In genomic region chr4:148060120-148061085, GRCm38 (mm10) we compare ENCODE assay signal across 10 mouse cellular contexts. TPM values are rescaled to one million over a fixed set of nuclear protein-coding genes. Genes with fewer than 3 reads are reported as not detected.
DNase-seq lines count a peak whose midpoint lies in the region; ATAC-seq and TF ChIP-seq lines count a peak whose summit lies in the region.
"Had no signal": no experiment of that assay in that cellular context is flagged by ENCODE, and none has a peak within 500 bp of the region (broad histone marks: within the 10 kb centered on the region; RNA-seq: fewer than 3 reads in every experiment).

No protein-coding gene starts in this region.

- H3K27me3 ChIP-seq in forebrain, embryonic 11.5 days (ENCODE audit: control insufficient read depth, insufficient read depth, low read length), result no peaks in the 10 kb centered on the region
- no peaks in the 10 kb centered on the region for H3K27me3 ChIP-seq in forebrain, embryonic 16.5 days (replicated peaks; ENCODE audit: control insufficient read depth, insufficient read depth, low read length)
- no peaks in the 10 kb centered on the region for H3K27me3 ChIP-seq in embryonic facial prominence, embryonic 11.5 days (ENCODE audit: control insufficient read depth, insufficient read depth, low read length)
- no peaks in the 10 kb centered on the region for H3K27me3 ChIP-seq in intestine, embryonic 15.5 days (replicated peaks)
- H3K27me3 ChIP-seq in lung, embryonic 14.5 days (ENCODE audit: insufficient read depth, low read length), result no peaks in the 10 kb centered on the region
- H3K27me3 ChIP-seq in stomach, embryonic 14.5 days (ENCODE audit: control insufficient read depth, insufficient read depth, low read length), result no peaks in the 10 kb centered on the region
- H3K27me3 ChIP-seq: hindbrain, embryonic 15.5 days; Patski had no signal

- no peak overlapping the region for H3K4me2 ChIP-seq in forebrain, embryonic 11.5 days (ENCODE audit: low read depth, low read length, severe bottlenecking)
- H3K4me2 ChIP-seq in forebrain, embryonic 16.5 days (ENCODE audit: low read length), result no peak overlapping the region
- no peak overlapping the region for H3K4me2 ChIP-seq in embryonic facial prominence, embryonic 11.5 days (ENCODE audit: low read depth, low read length)
- H3K4me2 ChIP-seq in intestine, embryonic 15.5 days (replicated peaks), result no peak overlapping the region
- H3K4me2 ChIP-seq in lung, embryonic 14.5 days, result no peak overlapping the region
- H3K4me2 ChIP-seq in stomach, embryonic 14.5 days (replicated peaks; ENCODE audit: low read depth, low read length), result no peak overlapping the region
- H3K4me2 ChIP-seq: hindbrain, embryonic 15.5 days had no signal

- H3K27ac ChIP-seq in forebrain, embryonic 11.5 days (ENCODE audit: low read depth, low read length), result no peak overlapping the region
- no peak overlapping the region for H3K27ac ChIP-seq in forebrain, embryonic 16.5 days (ENCODE audit: low read length)
- H3K27ac ChIP-seq in embryonic facial prominence, embryonic 11.5 days (replicated peaks; ENCODE audit: low read depth, low read length), result no peak overlapping the region
- no peak overlapping the region for H3K27ac ChIP-seq in intestine, embryonic 15.5 days
- no peak overlapping the region for H3K27ac ChIP-seq in lung, embryonic 14.5 days (ENCODE audit: low read depth)
- H3K27ac ChIP-seq in stomach, embryonic 14.5 days (ENCODE audit: low read length), result no peak overlapping the region
- H3K27ac ChIP-seq: hindbrain, embryonic 15.5 days had no signal

- no peak overlapping the region for H3K9ac ChIP-seq in forebrain, embryonic 11.5 days (ENCODE audit: low read length)
- H3K9ac ChIP-seq in forebrain, embryonic 16.5 days (replicated peaks; ENCODE audit: low read depth, low read length), result no peak overlapping the region
- no peak overlapping the region for H3K9ac ChIP-seq in embryonic facial prominence, embryonic 11.5 days (replicated peaks; ENCODE audit: low read length)
- H3K9ac ChIP-seq in intestine, embryonic 15.5 days, result no peak overlapping the region
- H3K9ac ChIP-seq in lung, embryonic 14.5 days, result no peak overlapping the region
- H3K9ac ChIP-seq in stomach, embryonic 14.5 days (replicated peaks; ENCODE audit: low read depth, low read length), result no peak overlapping the region
- H3K9ac ChIP-seq: hindbrain, embryonic 15.5 days had no signal

- ATAC-seq in forebrain, embryonic 11.5 days (replicated peaks; ENCODE audit: low FRiP score), result peak; percentile 56
- ATAC-seq in forebrain, embryonic 16.5 days, result no peak
- ATAC-seq in CD4-positive, CD25-positive, alpha-beta regulatory T cell, adult 4 months, result peak; percentile 54
- peak; percentile 61; the same call in 1 of the 2 replicates for ATAC-seq in embryonic facial prominence, embryonic 11.5 days (replicated peaks; ENCODE audit: insufficient number of reproducible peaks, low FRiP score, low TSS enrichment, low read depth)
- ATAC-seq in intestine, embryonic 15.5 days, result peak; percentile 55; the same call in 1 of the 2 replicates
- ATAC-seq in lung, embryonic 14.5 days (ENCODE audit: insufficient read depth), result peak; percentile 83
- ATAC-seq in stomach, embryonic 14.5 days (ENCODE audit: insufficient number of reproducible peaks, insufficient read depth, low FRiP score, low read depth), result peak; percentile 70; the same call in 1 of the 2 replicates
- ATAC-seq: Patski had no signal

- WGBS in forebrain, embryonic 11.5 days, result 51% methylated on average over 13 of the region's 13 CpGs
- WGBS in forebrain, embryonic 16.5 days, result 52% methylated on average over 13 of the region's 13 CpGs
- 50% methylated on average over 13 of the region's 13 CpGs for WGBS in embryonic facial prominence, embryonic 11.5 days
- 47% methylated on average over 13 of the region's 13 CpGs for WGBS in intestine, embryonic 15.5 days
- 40% methylated on average over 13 of the region's 13 CpGs for WGBS in lung, embryonic 14.5 days
- 50% methylated on average over 13 of the region's 13 CpGs for WGBS in stomach, embryonic 14.5 days

- no peak overlapping the region for H3K4me3 ChIP-seq in forebrain, embryonic 11.5 days (ENCODE audit: low read depth, low read length)
- H3K4me3 ChIP-seq in forebrain, embryonic 16.5 days (replicated peaks; ENCODE audit: low read length), result no peak overlapping the region
- no peak overlapping the region for H3K4me3 ChIP-seq in embryonic facial prominence, embryonic 11.5 days (ENCODE audit: low read depth, low read length)
- H3K4me3 ChIP-seq in intestine, embryonic 15.5 days (replicated peaks), result no peak overlapping the region
- no peak overlapping the region for H3K4me3 ChIP-seq in lung, embryonic 14.5 days (ENCODE audit: low read depth, low read length)
- H3K4me3 ChIP-seq in stomach, embryonic 14.5 days (ENCODE audit: low read depth, low read length), result no peak overlapping the region
- H3K4me3 ChIP-seq: hindbrain, embryonic 15.5 days had no signal

- H3K9me3 ChIP-seq in forebrain, embryonic 11.5 days (ENCODE audit: control insufficient read depth, low read length), result no peaks in the 10 kb centered on the region
- H3K9me3 ChIP-seq in forebrain, embryonic 16.5 days (ENCODE audit: control insufficient read depth, low read length), result no peaks in the 10 kb centered on the region
- H3K9me3 ChIP-seq in embryonic facial prominence, embryonic 11.5 days (replicated peaks; ENCODE audit: control insufficient read depth, low read length), result no peaks in the 10 kb centered on the region
- H3K9me3 ChIP-seq in intestine, embryonic 15.5 days, result no peaks in the 10 kb centered on the region
- H3K9me3 ChIP-seq in lung, embryonic 14.5 days (ENCODE audit: low read depth, low read length), result no peaks in the 10 kb centered on the region
- H3K9me3 ChIP-seq in stomach, embryonic 14.5 days (ENCODE audit: control insufficient read depth, low read depth, low read length), result no peaks in the 10 kb centered on the region
- H3K9me3 ChIP-seq: hindbrain, embryonic 15.5 days had no signal

- no peaks in the 10 kb centered on the region for H3K4me1 ChIP-seq in forebrain, embryonic 11.5 days (replicated peaks; ENCODE audit: control insufficient read depth, insufficient read depth, low read length)
- 0 out of 2 replicates have a peak, but pooled peaks cover 2% of the 10 kb centered on the region for H3K4me1 ChIP-seq in forebrain, embryonic 16.5 days (replicated peaks; ENCODE audit: control insufficient read depth, insufficient read depth, low read length)
- no peaks in the 10 kb centered on the region for H3K4me1 ChIP-seq in embryonic facial prominence, embryonic 11.5 days (ENCODE audit: control insufficient read depth, insufficient read depth, low read length)
- H3K4me1 ChIP-seq in intestine, embryonic 15.5 days (replicated peaks), result no peaks in the 10 kb centered on the region
- no peaks in the 10 kb centered on the region for H3K4me1 ChIP-seq in lung, embryonic 14.5 days (ENCODE audit: insufficient read depth)
- no peaks in the 10 kb centered on the region for H3K4me1 ChIP-seq in stomach, embryonic 14.5 days (ENCODE audit: control insufficient read depth, insufficient read depth, low read length)
- H3K4me1 ChIP-seq: hindbrain, embryonic 15.5 days had no signal

- DNase-seq in forebrain, embryonic 11.5 days (ENCODE audit: low spot score), result no peak
- DNase-seq in embryonic facial prominence, embryonic 11.5 days (ENCODE audit: low spot score), result peak; percentile 53
- peak; percentile 81 for DNase-seq in lung, embryonic 14.5 days
- DNase-seq in layer of hippocampus, postnatal 25 days (ENCODE audit: extremely low spot score in 1 of 2, low spot score in 1 of 2), result no peak

- TF ChIP-seq CTCF in lung, embryonic 14.5 days (IDR thresholded peaks at IDR 0.05; ENCODE audit: low read depth), result peak; percentile 82

- peaks cover 2% of the 10 kb centered on the region; the same call in 1 of the 2 replicates for H3K36me3 ChIP-seq in forebrain, embryonic 11.5 days (ENCODE audit: control insufficient read depth, insufficient read depth, low read length)
- peaks cover 7% of the 10 kb centered on the region for H3K36me3 ChIP-seq in forebrain, embryonic 16.5 days (ENCODE audit: control insufficient read depth, insufficient read depth)
- H3K36me3 ChIP-seq in embryonic facial prominence, embryonic 11.5 days (replicated peaks; ENCODE audit: control insufficient read depth, insufficient read depth, low read depth, low read length), result peaks cover 6% of the 10 kb centered on the region
- H3K36me3 ChIP-seq in intestine, embryonic 15.5 days, result peaks cover 23% of the 10 kb centered on the region
- peaks cover 36% of the 10 kb centered on the region for H3K36me3 ChIP-seq in lung, embryonic 14.5 days (ENCODE audit: insufficient read depth)
- peaks cover 30% of the 10 kb centered on the region for H3K36me3 ChIP-seq in stomach, embryonic 14.5 days (ENCODE audit: control insufficient read depth, insufficient read depth, low read length)

RNA-seq across cellular contexts. Expression of gene Mthfr, which starts 21.5 kb away (rescaled TPM):
- polyA plus RNA-seq in forebrain, embryonic 11.5 days (2014; fragmentation: Nextera tagmentation; extraction: Ambion mirVana), result 25.5 and 27.6 TPM in 2 replicates
- 17.3 and 22.0 TPM in 2 replicates for polyA plus RNA-seq in forebrain, embryonic 16.5 days (2015; fragmentation: Nextera tagmentation; extraction: Ambion mirVana)
- polyA plus RNA-seq in CD4-positive, CD25-positive, alpha-beta regulatory T cell, adult 4 months (2017; shearing (Covaris generic)), result 10 to 100 TPM in 1 of 2 experiments, 1 to 10 TPM in 1; 6.8 to 23.1 TPM
- 13.5 and 14.1 TPM in 2 replicates for polyA plus RNA-seq in embryonic facial prominence, embryonic 11.5 days (2014; fragmentation: Nextera tagmentation; extraction: Ambion mirVana)
- 18.4 TPM in 2 replicates for polyA plus RNA-seq in intestine, embryonic 15.5 days (2015; fragmentation: Nextera tagmentation; extraction: Ambion mirVana)
- 18.7 and 20.4 TPM in 2 replicates for polyA plus RNA-seq in lung, embryonic 14.5 days (2014; fragmentation: Nextera tagmentation; extraction: Ambion mirVana)
- 18.0 and 18.4 TPM in 2 replicates for polyA plus RNA-seq in stomach, embryonic 14.5 days (2014; fragmentation: Nextera tagmentation; extraction: Ambion mirVana)
- 10 to 100 TPM; 28.7 to 31.9 TPM for total RNA-seq in layer of hippocampus, postnatal 25 days (2021)

RNA-seq across cellular contexts. Expression of gene Clcn6, which starts 21.8 kb away (rescaled TPM):
- polyA plus RNA-seq in forebrain, embryonic 11.5 days (2014; fragmentation: Nextera tagmentation; extraction: Ambion mirVana), result 14.6 and 15.5 TPM in 2 replicates
- 34.3 and 40.6 TPM in 2 replicates for polyA plus RNA-seq in forebrain, embryonic 16.5 days (2015; fragmentation: Nextera tagmentation; extraction: Ambion mirVana)
- polyA plus RNA-seq in CD4-positive, CD25-positive, alpha-beta regulatory T cell, adult 4 months (2017; shearing (Covaris generic)), result 1 to 10 TPM; 4.2 to 5.5 TPM
- polyA plus RNA-seq in embryonic facial prominence, embryonic 11.5 days (2014; fragmentation: Nextera tagmentation; extraction: Ambion mirVana), result 8.9 and 9.8 TPM in 2 replicates
- 4.7 and 4.9 TPM in 2 replicates for polyA plus RNA-seq in intestine, embryonic 15.5 days (2015; fragmentation: Nextera tagmentation; extraction: Ambion mirVana)
- 3.6 and 4.2 TPM in 2 replicates for polyA plus RNA-seq in lung, embryonic 14.5 days (2014; fragmentation: Nextera tagmentation; extraction: Ambion mirVana)
- 6.2 and 6.6 TPM in 2 replicates for polyA plus RNA-seq in stomach, embryonic 14.5 days (2014; fragmentation: Nextera tagmentation; extraction: Ambion mirVana)
- 10 to 100 TPM; 70.9 to 73.9 TPM for total RNA-seq in layer of hippocampus, postnatal 25 days (2021)

RNA-seq across cellular contexts. Expression of gene Agtrap, which starts 27.4 kb away (rescaled TPM):
- polyA plus RNA-seq in forebrain, embryonic 11.5 days (2014; fragmentation: Nextera tagmentation; extraction: Ambion mirVana), result 15.0 and 15.6 TPM in 2 replicates
- polyA plus RNA-seq in forebrain, embryonic 16.5 days (2015; fragmentation: Nextera tagmentation; extraction: Ambion mirVana), result 4.7 and 5.5 TPM in 2 replicates
- 10 to 100 TPM; 19.0 to 20.0 TPM for polyA plus RNA-seq in CD4-positive, CD25-positive, alpha-beta regulatory T cell, adult 4 months (2017; shearing (Covaris generic))
- polyA plus RNA-seq in embryonic facial prominence, embryonic 11.5 days (2014; fragmentation: Nextera tagmentation; extraction: Ambion mirVana), result 7.0 and 10.3 TPM in 2 replicates
- polyA plus RNA-seq in intestine, embryonic 15.5 days (2015; fragmentation: Nextera tagmentation; extraction: Ambion mirVana), result 15.1 and 16.7 TPM in 2 replicates
- polyA plus RNA-seq in lung, embryonic 14.5 days (2014; fragmentation: Nextera tagmentation; extraction: Ambion mirVana), result 11.6 and 14.2 TPM in 2 replicates
- 12.8 and 13.3 TPM in 2 replicates for polyA plus RNA-seq in stomach, embryonic 14.5 days (2014; fragmentation: Nextera tagmentation; extraction: Ambion mirVana)
- 1 to 10 TPM; 6.2 to 6.9 TPM for total RNA-seq in layer of hippocampus, postnatal 25 days (2021)

RNA-seq across cellular contexts. Expression of gene Nppa, which starts 59.9 kb away (rescaled TPM):
- 0.29 TPM in 1 of 2 replicates, not detected in the other for polyA plus RNA-seq in forebrain, embryonic 11.5 days (2014; fragmentation: Nextera tagmentation; extraction: Ambion mirVana)
- 0.83 TPM in 1 of 2 replicates, not detected in the other for polyA plus RNA-seq in forebrain, embryonic 16.5 days (2015; fragmentation: Nextera tagmentation; extraction: Ambion mirVana)
- polyA plus RNA-seq in CD4-positive, CD25-positive, alpha-beta regulatory T cell, adult 4 months (2017; shearing (Covaris generic)), result not detected
- polyA plus RNA-seq in embryonic facial prominence, embryonic 11.5 days (2014; fragmentation: Nextera tagmentation; extraction: Ambion mirVana), result 1.9 and 19.5 TPM in 2 replicates
- polyA plus RNA-seq in intestine, embryonic 15.5 days (2015; fragmentation: Nextera tagmentation; extraction: Ambion mirVana), result 0.21 TPM in 1 of 2 replicates, not detected in the other
- polyA plus RNA-seq in lung, embryonic 14.5 days (2014; fragmentation: Nextera tagmentation; extraction: Ambion mirVana), result 17.4 TPM in 1 of 2 replicates, not detected in the other
- 1.2 and 2.3 TPM in 2 replicates for polyA plus RNA-seq in stomach, embryonic 14.5 days (2014; fragmentation: Nextera tagmentation; extraction: Ambion mirVana)
- total RNA-seq in layer of hippocampus, postnatal 25 days (2021), result not detected

Comparison
In these comparisons a context has a peak if more than half of its experiments do, and no peak if none do; other contexts are left out.
1. DNase-seq: peak in embryonic facial prominence, embryonic 11.5 days (single experiment) and lung, embryonic 14.5 days (single experiment); none in forebrain, embryonic 11.5 days (single experiment) and layer of hippocampus, postnatal 25 days (0 of 2).